ENCODE assay signal across 29 mouse cellular contexts in the genomic region with DNA sequence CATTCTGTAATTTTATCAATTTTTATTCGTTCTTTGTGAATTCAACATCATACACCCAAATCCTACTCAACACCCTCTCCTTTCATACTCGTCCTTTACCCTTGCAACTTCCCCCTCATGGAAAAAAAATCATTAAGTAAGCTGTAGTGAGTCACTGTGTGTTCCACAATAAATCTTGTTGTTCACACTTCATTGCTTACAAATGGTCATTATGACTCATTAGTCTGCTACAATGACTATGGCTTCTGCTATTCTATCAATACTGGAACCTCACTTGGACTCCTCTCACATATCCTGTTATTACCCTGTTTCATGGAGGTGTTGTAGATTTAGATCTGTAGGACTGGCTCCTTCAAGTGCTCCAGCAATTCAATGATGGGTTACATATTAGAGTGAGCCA.
DNase-seq lines count a peak whose midpoint lies in the region; ATAC-seq lines count a peak whose summit lies in the region.
"Had no signal": no experiment of that assay in that cellular context is flagged by ENCODE, and none has a peak within 500 bp of the region (broad histone marks: within the 10 kb centered on the region; RNA-seq: fewer than 3 reads in every experiment).

No protein-coding gene starts in this region.

- 38% methylated on average over 2 of the region's 2 CpGs for WGBS in forebrain, embryonic 11.5 days
- 26% methylated on average over 2 of the region's 2 CpGs for WGBS in forebrain, embryonic 16.5 days

- no peak overlapping the region for H3K27ac ChIP-seq in forebrain, embryonic 11.5 days (ENCODE audit: low read depth, low read length)
- no peak overlapping the region for H3K27ac ChIP-seq in forebrain, embryonic 16.5 days (ENCODE audit: low read length)
- H3K27ac ChIP-seq: embryonic facial prominence, embryonic 10.5 days; embryonic facial prominence, embryonic 13.5 days; forebrain, embryonic 13.5 days; gastrocnemius, adult 2 months; hindbrain, embryonic 10.5 days; hindbrain, embryonic 13.5 days; intestine, embryonic 15.5 days had no signal

- ATAC-seq in forebrain, embryonic 11.5 days (replicated peaks; ENCODE audit: low FRiP score), result peak; percentile 25; the same call in 1 of the 2 replicates
- no peak for ATAC-seq in forebrain, embryonic 16.5 days
- ATAC-seq: activated CD4-positive, CD25-positive, alpha-beta regulatory T cell, adult 4 months; CD4-positive, CD25-positive, alpha-beta regulatory T cell, adult 4 months; forebrain, embryonic 13.5 days; forebrain, postnatal 0 days; hindbrain, embryonic 16.5 days; intestine, embryonic 15.5 days had no signal

- H3K9ac ChIP-seq in forebrain, embryonic 11.5 days (ENCODE audit: low read length), result no peak overlapping the region
- no peak overlapping the region for H3K9ac ChIP-seq in forebrain, embryonic 16.5 days (replicated peaks; ENCODE audit: low read depth, low read length)
- H3K9ac ChIP-seq: embryonic facial prominence, embryonic 13.5 days; forebrain, embryonic 13.5 days; forebrain, postnatal 0 days; hindbrain, embryonic 13.5 days; intestine, embryonic 15.5 days had no signal

- no peaks in the 10 kb centered on the region for H3K4me1 ChIP-seq in forebrain, embryonic 11.5 days (replicated peaks; ENCODE audit: control insufficient read depth, insufficient read depth, low read length)
- no peaks in the 10 kb centered on the region for H3K4me1 ChIP-seq in forebrain, embryonic 16.5 days (replicated peaks; ENCODE audit: control insufficient read depth, insufficient read depth, low read length)
- H3K4me1 ChIP-seq: embryonic facial prominence, embryonic 10.5 days; embryonic facial prominence, embryonic 13.5 days; forebrain, embryonic 13.5 days; hindbrain, embryonic 10.5 days; hindbrain, embryonic 13.5 days; intestine, embryonic 15.5 days had no signal

- H3K27me3 ChIP-seq in forebrain, embryonic 11.5 days (ENCODE audit: control insufficient read depth, insufficient read depth, low read length), result no peaks in the 10 kb centered on the region
- H3K27me3 ChIP-seq in forebrain, embryonic 16.5 days (replicated peaks; ENCODE audit: control insufficient read depth, insufficient read depth, low read length), result no peaks in the 10 kb centered on the region
- H3K27me3 ChIP-seq: embryonic facial prominence, embryonic 13.5 days; forebrain, embryonic 13.5 days; hindbrain, embryonic 13.5 days; intestine, embryonic 15.5 days had no signal

- DNase-seq in forebrain, embryonic 11.5 days (ENCODE audit: low spot score), result no peak
- peak; percentile 91 for DNase-seq in Muller cell, postnatal 12 days (ENCODE audit: inconsistent ontology term)
- peak; percentile 61 for DNase-seq in retina, embryonic 14.5 days (ENCODE audit: low spot score)
- DNase-seq in cerebellum, adult 18-20 months, result no peak
- no peak for DNase-seq in gastrocnemius, adult 8-10 months (ENCODE audit: low spot score in 2 of 2)
- DNase-seq: adrenal gland, adult 8-10 months; adrenal gland, postnatal 25 days; cerebellum, adult 11 months; cerebellum, adult 8-10 months; cerebellum, postnatal 10 days; cerebellum, postnatal 36 days; embryo, embryonic 11 days; forebrain, postnatal 0 days; gastrocnemius, adult 2 months; gastrocnemius, postnatal 36 days; heart, postnatal 36 days; kidney, adult 11 months had no signal

- no peaks in the 10 kb centered on the region for H3K36me3 ChIP-seq in forebrain, embryonic 11.5 days (ENCODE audit: control insufficient read depth, insufficient read depth, low read length)
- no peaks in the 10 kb centered on the region for H3K36me3 ChIP-seq in forebrain, embryonic 16.5 days (ENCODE audit: control insufficient read depth, insufficient read depth)
- H3K36me3 ChIP-seq: embryonic facial prominence, embryonic 10.5 days; embryonic facial prominence, embryonic 13.5 days; hindbrain, embryonic 10.5 days; hindbrain, embryonic 13.5 days; intestine, embryonic 15.5 days had no signal

- H3K4me2 ChIP-seq in forebrain, embryonic 11.5 days (ENCODE audit: low read depth, low read length, severe bottlenecking), result no peak overlapping the region
- H3K4me2 ChIP-seq in forebrain, embryonic 16.5 days (ENCODE audit: low read length), result no peak overlapping the region
- H3K4me2 ChIP-seq: embryonic facial prominence, embryonic 13.5 days; forebrain, embryonic 13.5 days; heart, embryonic 11.5 days; hindbrain, embryonic 13.5 days; intestine, embryonic 15.5 days had no signal

- no peak overlapping the region for H3K4me3 ChIP-seq in forebrain, embryonic 11.5 days (ENCODE audit: low read depth, low read length)
- H3K4me3 ChIP-seq in forebrain, embryonic 16.5 days (replicated peaks; ENCODE audit: low read length), result no peak overlapping the region
- H3K4me3 ChIP-seq: embryonic facial prominence, embryonic 10.5 days; embryonic facial prominence, embryonic 13.5 days; erythroblast, embryonic 14.5 days; forebrain, embryonic 13.5 days; gastrocnemius, adult 2 months; hindbrain, embryonic 10.5 days; hindbrain, embryonic 13.5 days; intestine, embryonic 15.5 days had no signal

- H3K9me3 ChIP-seq in forebrain, embryonic 11.5 days (ENCODE audit: control insufficient read depth, low read length), result no peaks in the 10 kb centered on the region
- no peaks in the 10 kb centered on the region for H3K9me3 ChIP-seq in forebrain, embryonic 16.5 days (ENCODE audit: control insufficient read depth, low read length)
- H3K9me3 ChIP-seq: embryonic facial prominence, embryonic 10.5 days; embryonic facial prominence, embryonic 13.5 days; forebrain, embryonic 13.5 days; hindbrain, embryonic 10.5 days; hindbrain, embryonic 13.5 days; intestine, embryonic 15.5 days had no signal

Comparison
In these comparisons a context has a peak if more than half of its experiments do, and no peak if none do; other contexts are left out.
1. DNase-seq: peak in Muller cell, postnatal 12 days (single experiment) and retina, embryonic 14.5 days (single experiment); none in forebrain, embryonic 11.5 days (single experiment), cerebellum, adult 18-20 months (0 of 2) and gastrocnemius, adult 8-10 months (0 of 2).